Mouse (Mus musculus) heart, embryonic 14.5 days (tissue): ENCODE measurements around the gene Ap1s3. TPM values are rescaled to one million over a fixed set of nuclear protein-coding genes. Genes with fewer than 3 reads are reported as not detected.

Experiments
- ATAC-seq: fragments of 200-750 bp; cut with Nextera tagmentation; 2 replicates; pipeline ENCODE4 v1.8.0; 2017; ENCODE audit warnings: low read depth, moderate TSS enrichment; ENCODE audit not compliant: insufficient number of reproducible peaks, insufficient read depth, low FRiP score
- H3K27ac ChIP-seq, 2 experiments: fragments of 200-500 bp in 1 of 2; fragments of 300-500 bp in 1 of 2; sonication (generic) in 1 of 2; replicated peaks in 1 of 2; 2 replicates each; pipeline ENCODE4 v1.5.1; 2012 to 2014; ENCODE audit warnings: low read depth in 2 of 2, low read length in 2 of 2, control low read depth in 1 of 2, mild to moderate bottlenecking in 1 of 2, mixed read lengths in 1 of 2; ENCODE audit not compliant: control insufficient read depth in 1 of 2, insufficient read depth in 1 of 2
- H3K27me3 ChIP-seq: fragments of 300-500 bp; sonication (generic); 2 replicates; pipeline ENCODE4 v1.6.1; 2014; ENCODE audit warnings: mild to moderate bottlenecking, low read length, control low read depth; ENCODE audit not compliant: control insufficient read depth, insufficient read depth
- H3K36me3 ChIP-seq: fragments of 300-500 bp; sonication (generic); 2 replicates; pipeline ENCODE4 v1.6.1; 2014; ENCODE audit warnings: mild to moderate bottlenecking, control low read depth, low read length, mixed read lengths; ENCODE audit not compliant: control insufficient read depth, insufficient read depth
- H3K4me1 ChIP-seq, 2 experiments: fragments of 200-500 bp in 1 of 2; fragments of 300-500 bp in 1 of 2; sonication (generic) in 1 of 2; 2 replicates each; pipeline ENCODE4 v1.6.1; 2012 to 2014; ENCODE audit warnings: low read length in 2 of 2, control low read depth in 1 of 2, mixed read lengths in 1 of 2; ENCODE audit not compliant: control insufficient read depth in 2 of 2, insufficient read depth in 2 of 2
- H3K4me2 ChIP-seq: fragments of 300-500 bp; sonication (generic); 2 replicates; pipeline ENCODE4 v1.6.1; 2014; ENCODE audit warnings: mild to moderate bottlenecking, low read length
- H3K4me3 ChIP-seq, 2 experiments: fragments of 200-500 bp in 1 of 2; fragments of 300-500 bp in 1 of 2; sonication (generic) in 1 of 2; 2 replicates each; pipeline ENCODE4 v1.5.1; 2012 to 2014; ENCODE audit warnings: low read length in 2 of 2, mild to moderate bottlenecking in 2 of 2, control low read depth in 1 of 2, low read depth in 1 of 2, moderate library complexity in 1 of 2; ENCODE audit not compliant: control insufficient read depth in 1 of 2, insufficient read depth in 1 of 2
- H3K9ac ChIP-seq: fragments of 300-500 bp; sonication (generic); 2 replicates; pipeline ENCODE4 v1.6.1; 2014; ENCODE audit warnings: mild to moderate bottlenecking, low read length
- H3K9me3 ChIP-seq: fragments of 300-500 bp; sonication (generic); 2 replicates; pipeline ENCODE4 v1.6.1; 2016; ENCODE audit warnings: low read length, control low read depth; ENCODE audit not compliant: control insufficient read depth
- WGBS: fragments of 180-500 bp; shearing (Covaris S2); extraction: QIAGEN DNeasy Blood & Tissue Kit; methylation state at CpG from one replicate; pipeline ENCODE4 v1.1.7; 2014; 5-methylcytosine and 5-hydroxymethylcytosine counted together
- polyA plus RNA-seq: library from polyadenylated mRNA; unstranded; fragments of >200 nt; fragmentation: Nextera tagmentation; extraction: Ambion mirVana; gene quantifications from 2 replicates; pipeline ENCODE4 v1.2.1, GENCODE M21; 2014

The Ap1s3 gene
- polyA plus RNA-seq, 1 experiment from 2014 or later = 0.74 TPM

DNA sequence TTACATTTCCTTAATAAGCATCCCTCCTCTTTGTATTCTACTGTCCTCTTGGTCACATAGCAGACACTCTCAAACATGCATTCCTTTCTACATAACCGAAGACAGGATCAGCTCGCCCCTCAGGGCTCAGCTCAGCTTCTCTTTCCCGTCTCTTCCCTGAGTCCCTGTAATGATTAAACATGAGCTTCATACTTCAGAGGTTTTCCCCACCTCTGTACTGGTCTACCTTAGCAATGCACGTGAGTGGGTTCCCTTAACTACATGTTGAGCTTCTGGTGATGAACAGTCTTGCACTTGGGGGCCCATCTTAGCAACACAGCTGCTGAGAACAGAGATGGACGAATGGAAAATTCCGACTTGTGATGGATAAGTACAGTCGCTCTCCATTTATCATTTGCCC is 12.2 kb downstream of the Ap1s3 start:
- Histone ChIP-seq H3K27me3 (no peaks in the 10 kb centered on the region), H3K27ac (no peak overlapping the region), H3K9me3 (no peaks in the 10 kb centered on the region), H3K4me2 (no peak overlapping the region), H3K4me3 (no peak overlapping the region), H3K9ac (no peak overlapping the region), H3K36me3 (no peaks in the 10 kb centered on the region), H3K4me1 (no peaks in the 10 kb centered on the region; a peak in 1 of 4 replicates)
- WGBS = 64% methylated on average over 7 of the region's 7 CpGs
- ATAC-seq = no peak

GRCm38 (mm10) chr1:79657411-79657810 is 14.4 kb downstream of the Ap1s3 start:
- no peak for ATAC-seq
- no peak overlapping the region for H3K4me3 ChIP-seq
- no peaks in the 10 kb centered on the region for H3K9me3 ChIP-seq
- no peaks in the 10 kb centered on the region; a peak in 1 of 4 replicates for H3K4me1 ChIP-seq
- H3K4me2 ChIP-seq = no peak overlapping the region
- H3K9ac ChIP-seq = no peak overlapping the region
- H3K27ac ChIP-seq = no peak overlapping the region
- 69% methylated on average over 1 of the region's 1 CpGs for WGBS
- no peaks in the 10 kb centered on the region for H3K27me3 ChIP-seq
- H3K36me3 ChIP-seq = no peaks in the 10 kb centered on the region

- no peak overlapping the region for H3K4me3 ChIP-seq
- H3K27me3 ChIP-seq = no peaks in the 10 kb centered on the region
- H3K4me1 ChIP-seq = no peaks in the 10 kb centered on the region; a peak in 1 of 4 replicates
- no peak overlapping the region for H3K27ac ChIP-seq
- H3K9me3 ChIP-seq = no peaks in the 10 kb centered on the region
- 46% methylated on average over 4 of the region's 4 CpGs for WGBS
- no peaks in the 10 kb centered on the region for H3K36me3 ChIP-seq
- H3K9ac ChIP-seq = no peak overlapping the region
- H3K4me2 ChIP-seq = no peak overlapping the region
- ATAC-seq = no peak
Observed at GRCm38 (mm10) chr1:79655819-79656555, 15.8 kb downstream of the Ap1s3 start.

- 93% methylated on average over 2 of the region's 2 CpGs for WGBS
- no peak overlapping the region for H3K9ac ChIP-seq
- no peaks in the 10 kb centered on the region for H3K9me3 ChIP-seq
- no peak overlapping the region for H3K27ac ChIP-seq
- ATAC-seq = no peak
- H3K27me3 ChIP-seq = no peaks in the 10 kb centered on the region
- H3K4me1 ChIP-seq = no peaks in the 10 kb centered on the region; a peak in 1 of 4 replicates
- H3K4me3 ChIP-seq = no peak overlapping the region
- H3K36me3 ChIP-seq = no peaks in the 10 kb centered on the region
- H3K4me2 ChIP-seq = no peak overlapping the region
Observed at GRCm38 (mm10) chr1:79654948-79655347, 16.8 kb downstream of the Ap1s3 start.

DNA sequence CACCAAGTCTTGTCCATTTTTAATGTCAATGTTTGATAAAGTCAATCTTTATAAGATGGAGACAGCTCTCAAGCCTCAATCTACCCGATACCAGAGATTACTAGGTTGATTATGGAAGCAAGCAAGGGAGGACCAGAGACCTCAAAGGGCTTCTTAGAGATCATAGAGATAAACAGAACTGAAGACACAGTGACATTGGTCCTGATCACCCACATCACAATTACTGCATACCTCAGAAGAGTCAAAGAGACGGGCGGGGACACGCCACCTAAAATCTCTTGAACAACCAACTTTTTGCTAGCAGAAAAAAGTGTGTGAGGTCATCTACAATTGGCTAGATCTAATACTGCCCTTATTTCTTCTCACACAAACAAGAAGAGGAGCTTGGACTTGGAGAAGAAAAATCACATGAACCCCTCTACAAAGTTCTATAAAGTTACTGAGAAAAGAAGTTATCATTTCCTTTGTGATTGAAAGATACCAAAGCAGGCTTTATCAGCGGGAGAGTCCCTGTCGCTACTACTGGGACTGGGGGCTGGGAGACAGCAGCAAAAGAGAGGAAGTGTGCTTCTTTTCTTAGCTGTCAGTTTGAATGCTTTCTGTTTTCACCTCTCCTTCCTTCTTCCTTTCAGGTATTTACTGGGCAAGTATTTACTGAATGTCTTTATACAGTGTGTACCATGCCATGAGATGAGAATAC is 28.2 kb downstream of the Ap1s3 start:
- ATAC-seq = no peak
- Histone ChIP-seq H3K4me3 (no peak overlapping the region), H3K9ac (no peak overlapping the region), H3K27me3 (no peaks in the 10 kb centered on the region), H3K4me1 (peaks cover 3 to 7% of the 10 kb centered on the region in 2 experiments; a peak in 2 of 4 replicates), H3K27ac (no peak overlapping the region), H3K4me2 (no peak overlapping the region), H3K9me3 (no peaks in the 10 kb centered on the region), H3K36me3 (no peaks in the 10 kb centered on the region)
- 64% methylated on average over 6 of the region's 6 CpGs for WGBS

DNA sequence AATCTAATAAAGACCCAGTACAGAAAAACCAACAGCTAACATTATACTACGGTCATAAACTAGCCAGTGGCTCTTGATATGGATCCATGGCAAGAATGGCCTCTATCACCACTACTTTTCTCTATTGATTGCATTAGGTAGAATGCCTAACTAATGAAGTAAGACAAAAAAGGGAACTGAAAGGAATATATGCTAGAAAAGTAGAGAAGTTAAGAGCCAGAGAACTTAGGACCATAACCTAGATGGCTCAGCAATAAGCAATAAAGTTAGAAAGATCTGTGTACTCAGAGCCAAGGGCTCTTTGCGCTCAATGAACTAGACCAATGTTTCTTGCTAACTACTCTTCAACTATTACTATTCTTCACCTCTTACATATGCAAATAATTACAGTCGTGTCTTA is 29.1 kb downstream of the Ap1s3 start:
- 87% methylated on average over 3 of the region's 3 CpGs for WGBS

DNA sequence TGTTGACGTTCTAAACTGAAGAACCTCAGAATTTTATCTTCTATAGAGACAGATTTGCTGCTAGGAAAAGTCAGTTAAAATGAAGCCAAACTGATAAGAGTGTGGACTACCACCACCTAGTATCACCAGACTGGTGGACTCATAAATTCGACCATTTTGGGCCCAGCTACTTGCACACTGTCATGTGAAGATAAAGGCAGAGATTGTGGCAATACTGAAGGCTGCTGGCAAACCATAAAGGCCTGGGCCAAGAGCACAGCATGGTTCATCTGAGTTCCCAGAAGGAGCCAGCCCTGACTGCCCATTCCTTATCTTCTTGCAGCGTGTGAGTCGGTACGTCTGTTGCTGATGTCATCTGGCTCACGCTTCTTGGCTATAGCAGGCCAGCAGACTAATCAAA is 30.4 kb downstream of the Ap1s3 start:
- Histone ChIP-seq H3K9me3 (no peaks in the 10 kb centered on the region), H3K4me2 (no peak overlapping the region), H3K4me1 (peaks cover 3 to 7% of the 10 kb centered on the region in 2 experiments; a peak in 2 of 4 replicates), H3K9ac (no peak overlapping the region), H3K27ac (no peak overlapping the region), H3K36me3 (no peaks in the 10 kb centered on the region), H3K27me3 (no peaks in the 10 kb centered on the region), H3K4me3 (no peak overlapping the region)
- no peak for ATAC-seq
- WGBS = 28% methylated on average over 6 of the region's 6 CpGs

More for the DNA sequence above, 29.1 kb downstream of the Ap1s3 start:
- Histone ChIP-seq H3K9me3 (no peaks in the 10 kb centered on the region), H3K4me2 (no peak overlapping the region), H3K4me1 (peaks cover 3 to 7% of the 10 kb centered on the region in 2 experiments; a peak in 2 of 4 replicates), H3K4me3 (no peak overlapping the region), H3K36me3 (no peaks in the 10 kb centered on the region), H3K27me3 (no peaks in the 10 kb centered on the region), H3K9ac (no peak overlapping the region), H3K27ac (no peak overlapping the region)
- no peak for ATAC-seq
